Mouse (Mus musculus): ENCODE data around the gene Trmt13. TPM values are rescaled to one million over a fixed set of nuclear protein-coding genes. Genes with fewer than 3 reads are reported as not detected.

The Trmt13 gene
- polyA plus RNA-seq, 2 experiments from 2014 or later: 38.2 to 39.0 TPM

DNA sequence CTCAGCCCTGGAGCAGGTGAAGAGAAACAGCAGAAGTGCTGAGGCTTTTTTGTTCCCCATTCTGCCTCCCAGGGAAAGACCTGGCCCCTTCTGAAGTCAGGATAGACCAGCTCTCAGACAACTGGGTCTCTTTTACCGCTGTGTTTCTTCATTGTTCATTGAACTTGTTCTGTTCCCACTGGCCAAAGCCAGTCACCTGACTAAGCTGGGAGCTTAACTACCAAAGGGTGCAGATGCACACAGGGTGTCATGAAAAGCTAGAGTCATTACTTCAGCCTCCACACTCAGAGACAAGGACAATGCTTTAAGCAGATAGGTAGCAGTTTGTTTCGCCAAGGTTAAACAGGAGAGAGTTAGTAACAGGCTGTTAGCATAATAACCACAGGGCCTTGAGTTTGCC is 72.3 kb downstream of the Trmt13 start:
- no peak for ATAC-seq

DNA sequence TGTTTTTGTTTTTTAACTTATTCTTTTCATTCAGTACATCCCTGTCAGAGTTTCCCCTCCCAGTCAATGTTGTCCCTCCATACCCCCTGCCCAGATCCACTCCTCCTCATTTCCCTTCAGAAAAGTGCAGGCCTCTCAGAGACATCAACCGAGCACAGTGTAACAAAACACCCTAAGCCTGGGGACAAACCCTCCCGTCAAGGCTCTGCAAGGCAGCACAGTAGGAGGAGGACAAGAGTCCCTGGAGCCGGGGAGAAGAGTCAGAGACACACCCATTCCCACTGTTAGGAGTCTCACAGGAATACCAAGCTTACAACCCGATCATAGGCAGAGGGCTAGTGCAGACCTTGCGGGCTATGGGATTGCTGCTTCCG is 77.2 kb downstream of the Trmt13 start:
- ATAC-seq: no peak

DNA sequence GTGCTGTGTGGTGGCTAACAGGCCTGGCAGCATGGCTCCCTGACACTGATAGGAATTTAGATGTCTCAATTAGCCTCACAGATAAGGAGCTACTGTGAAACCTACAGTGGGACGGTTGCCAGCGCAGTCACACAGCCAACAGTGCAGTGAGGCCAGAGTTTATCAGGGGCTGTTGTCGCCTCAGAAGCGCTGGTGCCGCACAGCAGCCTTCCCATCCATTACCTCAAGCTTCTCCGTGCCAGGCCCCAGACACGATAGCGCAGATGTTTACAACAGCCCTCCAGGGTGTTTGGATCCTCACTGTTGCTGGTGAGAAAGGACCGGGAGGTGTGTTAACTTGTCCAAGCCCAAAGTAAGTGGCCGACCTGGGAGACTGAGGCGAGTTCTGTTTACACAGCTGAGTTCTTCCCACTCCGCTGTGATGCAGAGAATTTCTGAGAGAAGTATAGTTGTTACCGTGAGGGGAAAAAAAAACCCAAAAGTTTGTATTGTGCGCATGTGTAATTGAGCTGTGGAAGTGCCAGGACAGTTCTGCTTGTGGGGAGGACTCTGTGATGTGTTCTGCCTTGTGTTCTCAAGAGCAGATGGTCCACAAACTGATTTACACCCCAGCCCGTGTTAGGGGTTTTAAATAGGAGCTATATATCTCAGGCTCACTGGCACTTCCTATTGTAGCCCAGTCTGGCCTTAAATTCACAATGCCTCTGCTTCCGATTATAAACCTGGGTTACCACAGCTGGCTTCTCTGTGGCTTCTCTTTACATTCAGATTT is 77.8 kb downstream of the Trmt13 start:
- no peak for ATAC-seq

Other genes starting within 250 kb of the Trmt13 start
- 10 to 100 TPM; 10.1 to 10.5 TPM for gene Cdc14a, start 190.6 kb downstream of the Trmt13 start, polyA plus RNA-seq (2017; shearing (Covaris generic))
- gene Rtca, start 106.4 kb downstream of the Trmt13 start, polyA plus RNA-seq (2017; shearing (Covaris generic)): 10 to 100 TPM; 16.8 to 20.7 TPM
- 10 to 100 TPM; 12.5 to 13.6 TPM for gene Dbt, start 101.5 kb downstream of the Trmt13 start, polyA plus RNA-seq (2017; shearing (Covaris generic))
- gene Lrrc39, start 51.6 kb downstream of the Trmt13 start, polyA plus RNA-seq (2017; shearing (Covaris generic)): under 1 TPM; 0.94 to 0.98 TPM
- 10 to 100 TPM; 11.5 to 15.3 TPM for gene Sass6, start 19.6 kb downstream of the Trmt13 start, polyA plus RNA-seq (2017; shearing (Covaris generic))
- 10 to 100 TPM; 84.4 to 86.1 TPM for gene Mfsd14a, start 48.1 kb upstream of the Trmt13 start, polyA plus RNA-seq (2017; shearing (Covaris generic))
- not detected for gene Gm43191, start 66.7 kb upstream of the Trmt13 start, polyA plus RNA-seq (2017; shearing (Covaris generic))
- gene Slc35a3, start 98.2 kb upstream of the Trmt13 start, polyA plus RNA-seq (2017; shearing (Covaris generic)): 1 to 10 TPM; 5.8 to 7.1 TPM
- 1 to 10 TPM; 2.5 to 3.5 TPM for gene Agl, start 193.6 kb upstream of the Trmt13 start, polyA plus RNA-seq (2017; shearing (Covaris generic))
- 10 to 100 TPM; 39.8 to 46.7 TPM for gene Frrs1, start 244.9 kb upstream of the Trmt13 start, polyA plus RNA-seq (2017; shearing (Covaris generic))